In genomic region chr3:34107631-34108030, GRCm38 (mm10) we compare ENCODE assay signal across 16 mouse cellular contexts.
"Had no signal": no experiment of that assay in that cellular context is flagged by ENCODE, and none has a peak within 500 bp of the region (broad histone marks: within the 10 kb centered on the region; RNA-seq: fewer than 3 reads in every experiment).

No protein-coding gene starts in this region.

- H3K9ac ChIP-seq: limb, embryonic 13.5 days; liver, embryonic 12.5 days; liver, embryonic 15.5 days; lung, embryonic 15.5 days; stomach, embryonic 15.5 days had no signal

- H3K4me1 ChIP-seq: limb, embryonic 10.5 days; limb, embryonic 13.5 days; liver, embryonic 12.5 days; liver, embryonic 15.5 days; lung, embryonic 15.5 days; stomach, embryonic 15.5 days had no signal

- DNase-seq: kidney, postnatal 14 days; kidney, postnatal 4 days; liver; lung, adult 18-20 months; lung, postnatal 10 days; lung, postnatal 36 days; midbrain, embryonic 14.5 days; right cerebral cortex, postnatal 14 days; spleen, adult 18-20 months; thymus, postnatal 25 days had no signal

- H3K9me3 ChIP-seq: limb, embryonic 10.5 days; limb, embryonic 13.5 days; liver, embryonic 12.5 days; liver, embryonic 15.5 days; lung, embryonic 15.5 days; stomach, embryonic 15.5 days had no signal

- H3K36me3 ChIP-seq: limb, embryonic 10.5 days; limb, embryonic 13.5 days; liver, embryonic 12.5 days; liver, embryonic 15.5 days; lung, embryonic 15.5 days; stomach, embryonic 15.5 days had no signal

- H3K27ac ChIP-seq: limb, embryonic 10.5 days; limb, embryonic 13.5 days; liver, embryonic 12.5 days; liver, embryonic 15.5 days; lung, embryonic 15.5 days; stomach, embryonic 15.5 days had no signal

- H3K4me2 ChIP-seq: limb, embryonic 13.5 days; liver, embryonic 12.5 days; liver, embryonic 15.5 days; lung, embryonic 15.5 days; stomach, embryonic 15.5 days had no signal

- H3K4me3 ChIP-seq: limb, embryonic 10.5 days; limb, embryonic 13.5 days; liver, embryonic 12.5 days; liver, embryonic 15.5 days; lung, embryonic 15.5 days; stomach, embryonic 15.5 days had no signal

- ATAC-seq: liver, embryonic 12.5 days had no signal
